Mouse (Mus musculus): ENCODE measurements around the gene Gsk3a. TPM values are rescaled to one million over a fixed set of nuclear protein-coding genes. Genes with fewer than 3 reads are reported as not detected.

Gene Gsk3a
- total RNA-seq, 2 experiments from 2014 or later: 61.4 to 68.5 TPM

GRCm38 (mm10) chr7:25187662-25188650 is 49.7 kb downstream of the Gsk3a start:
- peak; percentile 83 to 93 for DNase-seq

DNA sequence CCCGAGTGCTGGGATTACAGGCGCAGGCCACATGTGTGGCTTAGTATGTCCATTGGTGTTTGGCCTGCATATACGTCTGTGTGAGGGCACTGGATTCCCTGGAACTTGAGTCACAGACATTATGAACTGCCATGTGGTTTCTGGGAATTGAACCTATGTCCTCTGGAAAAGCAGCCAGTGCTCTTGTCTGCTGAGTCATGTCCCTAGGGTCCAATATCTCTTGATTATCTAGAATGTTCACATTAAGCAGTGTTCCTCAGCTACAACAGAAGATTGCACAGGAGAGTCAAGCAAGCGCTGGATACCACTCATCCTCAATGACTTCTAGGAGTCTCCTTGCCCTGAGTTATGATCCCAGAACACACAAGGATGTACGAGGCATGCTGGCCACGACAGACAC is 53.6 kb downstream of the Gsk3a start:
- DNase-seq: no peak

DNA sequence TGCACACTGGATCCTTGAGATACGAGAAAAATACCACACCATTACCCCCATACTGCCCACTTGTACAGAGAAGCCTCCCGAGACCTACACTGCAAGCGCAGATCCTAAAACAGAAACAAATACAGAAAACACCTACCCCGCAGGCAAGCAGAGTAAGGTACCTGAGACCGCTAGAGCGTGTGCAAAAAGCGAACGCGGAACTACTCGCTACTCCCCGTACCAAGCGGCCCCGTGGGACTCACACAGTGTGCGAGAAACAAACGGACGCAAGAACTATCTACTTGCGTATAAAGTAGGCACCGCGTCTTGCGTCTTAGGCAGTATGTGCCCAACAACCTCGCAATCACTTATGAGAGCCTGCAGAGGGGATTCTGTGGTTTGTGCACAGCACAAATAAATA is 55.8 kb downstream of the Gsk3a start:
- DNase-seq: no peak

DNA sequence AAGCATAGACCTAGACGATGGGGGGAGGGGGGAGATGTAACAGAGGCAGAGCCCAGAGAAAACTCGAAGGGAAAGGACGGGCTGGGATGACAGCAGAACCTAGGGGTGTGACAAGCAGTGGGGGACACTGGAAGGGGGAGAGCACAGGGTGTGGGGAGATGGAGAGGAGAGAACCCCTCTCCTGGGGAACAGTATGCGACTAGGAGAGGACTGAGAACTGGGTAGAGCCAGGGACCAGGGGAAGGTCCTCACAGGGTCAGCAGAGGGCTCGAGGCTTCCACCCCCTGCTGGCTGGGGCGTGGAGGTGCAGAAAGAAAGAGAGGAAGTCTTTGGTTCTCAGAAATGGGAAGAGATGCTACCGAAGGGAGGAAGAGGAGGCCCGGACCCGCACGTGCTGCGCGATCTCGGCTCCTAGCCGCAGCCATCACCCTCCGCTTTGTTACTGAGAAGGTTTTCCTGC is 56.3 kb downstream of the Gsk3a start:
- peak; percentile 42 to 47 for DNase-seq

DNA sequence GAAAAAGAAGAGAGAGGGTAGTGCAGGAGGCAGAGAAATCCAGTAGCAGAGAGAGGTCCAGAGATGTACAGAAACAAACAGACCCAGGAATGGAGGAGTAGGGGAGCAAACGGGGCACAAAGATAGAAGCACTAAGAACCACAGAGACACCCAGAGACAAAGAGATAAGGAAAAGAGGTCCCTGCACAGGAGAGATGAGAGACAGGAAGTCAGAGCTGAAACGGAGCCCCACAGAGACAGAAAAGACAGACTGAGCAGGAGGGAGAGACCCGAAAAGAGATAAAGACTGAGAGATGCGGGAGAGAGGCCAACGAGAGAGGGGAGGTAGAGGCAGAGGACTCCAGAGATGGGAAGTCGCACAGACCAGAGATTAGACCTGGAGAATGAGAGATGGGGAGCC is 57.1 kb downstream of the Gsk3a start:
- no peak for DNase-seq

- DNase-seq: peak; percentile 71 to 77
These were observed 58.0 kb downstream of the Gsk3a start, which contains the start of gene Pou2f2 for GRCm38 (mm10) chr7:25179606-25180161. TSS of gene Pou2f2 (minus strand) at chr7:25179726.

DNA sequence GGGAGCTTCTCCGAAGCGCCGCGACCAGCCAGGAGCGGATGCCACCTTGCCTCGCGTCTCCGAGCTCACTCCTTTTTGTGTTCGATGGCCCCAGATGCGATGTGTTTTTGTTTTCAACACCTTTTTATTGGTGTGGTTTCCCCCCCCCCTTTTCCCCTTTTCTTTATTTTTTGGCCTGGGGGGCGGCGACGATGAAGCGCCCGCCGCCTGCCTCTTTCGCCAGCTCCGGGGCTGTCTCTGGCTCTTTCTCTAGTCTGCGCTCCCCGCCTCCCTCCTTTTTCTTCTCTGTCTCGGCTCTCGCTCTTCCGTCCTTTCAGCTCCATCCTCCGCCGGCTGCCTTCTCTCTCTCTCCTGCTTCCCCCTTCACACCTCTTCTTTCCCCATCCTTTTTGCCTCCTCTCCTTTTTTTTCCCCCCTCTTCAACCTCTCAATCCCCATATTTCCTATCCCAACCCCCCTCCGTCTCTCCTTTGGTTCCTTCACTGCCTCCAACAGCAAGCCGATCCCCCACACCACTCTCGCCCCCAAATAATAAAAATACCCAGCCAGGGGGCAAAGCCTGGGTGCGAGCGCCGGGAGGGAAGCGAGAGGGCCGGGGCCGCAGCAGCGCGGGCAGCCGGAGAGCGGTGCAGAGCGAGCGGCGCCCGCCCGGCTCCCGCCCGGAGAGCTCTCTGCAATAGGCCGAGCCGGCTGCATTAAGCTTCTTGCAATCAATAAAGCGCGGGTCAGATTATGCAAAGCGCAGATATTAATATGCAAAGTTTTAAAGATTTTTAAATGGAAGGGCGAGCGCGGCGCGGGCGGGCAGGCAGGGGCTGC is 58.7 kb downstream of the Gsk3a start:
- peak in 1 of 2 experiments; percentile 23 for DNase-seq

GRCm38 (mm10) chr7:25178317-25178716 is 59.3 kb downstream of the Gsk3a start:
- no peak for DNase-seq

Small RNA genes within 50 kb of the gene (microRNA-seq; reads per million reads assigned to microRNA genes)
- gene Mir7048: 0 to 0.54 reads per million in 2 experiments

Other genes with a start within 250 kb of the Gsk3a start
- 1 to 10 TPM in 1 of 2 experiments, under 1 TPM in 1; 0.77 to 1.4 TPM for gene Atp1a3, start 231.9 kb downstream of the Gsk3a start, total RNA-seq (2021)
- 1 to 10 TPM; 3.9 to 4.4 TPM for gene Grik5, start 165.5 kb downstream of the Gsk3a start, total RNA-seq (2021)
- 1 to 10 TPM; 8.3 to 9.9 TPM for gene Zfp574, start 165.3 kb downstream of the Gsk3a start, total RNA-seq (2021)
- 1 to 10 TPM in 1 of 2 experiments, under 1 TPM in 1; 0.25 to 1.5 TPM for gene Pou2f2, start 58.1 kb downstream of the Gsk3a start, total RNA-seq (2021)
- 10 to 100 TPM; 19.6 to 19.9 TPM for gene Dedd2, start 17.2 kb downstream of the Gsk3a start, total RNA-seq (2021)
- gene Zfp526, start 16.4 kb downstream of the Gsk3a start, total RNA-seq (2021): 1 to 10 TPM; 6.3 to 7.4 TPM
- 10 to 100 TPM; 15.8 to 16.9 TPM for gene Erf, start 12.9 kb upstream of the Gsk3a start, total RNA-seq (2021)
- gene Cic, start 29.9 kb upstream of the Gsk3a start, total RNA-seq (2021): 10 to 100 TPM; 45.1 to 63.1 TPM
- gene Pafah1b3, start 60.1 kb upstream of the Gsk3a start, total RNA-seq (2021): 1 to 10 TPM; 4.0 to 5.6 TPM
- gene Prr19, start 63.6 kb upstream of the Gsk3a start, total RNA-seq (2021): not detected
- gene Tmem145, start 68.3 kb upstream of the Gsk3a start, total RNA-seq (2021): not detected
- gene Megf8, start 79.3 kb upstream of the Gsk3a start, total RNA-seq (2021): 10 to 100 TPM; 31.8 to 32.9 TPM
- gene Cnfn, start 131.9 kb upstream of the Gsk3a start, total RNA-seq (2021): not detected
- gene Lipe, start 160.9 kb upstream of the Gsk3a start, total RNA-seq (2021): 10 to 100 TPM; 36.8 to 75.1 TPM
- gene Cxcl17, start 175.0 kb upstream of the Gsk3a start, total RNA-seq (2021): 1 to 10 TPM in 1 of 2 experiments, not detected in 1; 1.1 TPM
- gene Ceacam1, start 239.8 kb upstream of the Gsk3a start, total RNA-seq (2021): 10 to 100 TPM; 10.3 to 11.7 TPM